Mouse (Mus musculus) right cerebral cortex, postnatal 10 days (tissue): Measurements from ENCODE around the gene Uspl1.

Experiments
- DNase-seq, 2 experiments: peaks; one replicate each; pipeline ENCODE4 v3.0.0; 2021; ENCODE audit warnings: low spot score in 2 of 2

Gene Uspl1

DNA sequence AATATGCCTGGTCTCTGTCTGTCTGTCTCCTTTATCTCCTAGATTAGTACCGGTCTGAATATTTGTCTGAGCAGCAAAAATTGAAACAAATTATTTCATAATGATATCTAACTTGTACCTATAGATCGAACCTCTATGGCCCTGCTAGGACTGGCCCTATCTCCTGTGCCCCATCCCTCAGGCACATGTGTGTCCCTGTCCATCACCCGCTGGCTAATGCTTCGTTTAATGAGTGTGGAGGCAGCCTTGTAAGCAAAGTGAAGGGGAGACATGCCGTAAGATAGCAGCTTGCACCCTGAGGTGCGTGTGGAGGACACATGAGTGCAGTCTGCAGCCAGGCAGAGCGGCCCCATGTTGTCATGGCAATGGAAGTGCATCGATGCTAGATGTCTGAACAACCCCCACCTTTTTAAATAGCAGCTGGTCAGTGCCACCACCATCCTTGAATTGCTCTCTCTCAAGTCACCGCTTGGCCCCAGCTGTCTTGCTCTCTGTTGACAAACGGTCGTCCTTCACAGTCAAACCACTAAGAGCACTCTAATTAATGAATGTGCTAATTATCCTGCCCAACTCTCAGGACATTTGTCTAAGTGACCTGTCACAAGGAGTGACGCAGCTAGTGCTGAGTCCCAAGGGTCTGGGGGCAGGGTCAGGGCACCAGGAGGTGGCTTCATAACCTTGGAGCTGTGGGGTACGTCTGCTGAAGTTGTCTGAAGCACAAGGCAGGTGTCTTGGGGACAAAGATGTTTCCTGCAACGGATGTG, 73.5 kb downstream of the Uspl1 start:
- peak; percentile 39 to 68 for DNase-seq

- DNase-seq: no peak
Measured at GRCm38 (mm10) chr5:149259093-149259492, 74.9 kb downstream of the Uspl1 start.

DNA sequence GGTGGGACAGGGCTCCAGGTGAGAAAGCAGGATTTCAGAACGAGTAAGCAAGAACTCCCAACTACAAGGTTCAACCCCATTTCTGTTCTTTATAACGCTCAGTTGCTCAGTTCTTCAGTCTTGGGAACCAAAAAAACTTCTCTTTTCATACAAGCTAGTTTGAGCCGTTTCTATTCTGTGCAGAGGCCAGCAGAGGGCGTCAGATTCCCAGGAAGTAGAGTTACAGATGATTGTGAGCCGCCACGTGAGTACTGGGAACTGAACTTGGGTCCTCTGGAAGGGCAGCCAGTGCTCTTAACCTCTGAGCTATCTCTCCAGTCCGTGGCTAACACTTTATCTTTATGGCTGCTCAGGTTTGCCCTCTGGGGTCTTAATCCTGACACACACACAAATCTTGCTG, 77.3 kb downstream of the Uspl1 start:
- DNase-seq: no peak

- DNase-seq: no peak
Measured at GRCm38 (mm10) chr5:149261866-149262265, 77.7 kb downstream of the Uspl1 start.

DNA sequence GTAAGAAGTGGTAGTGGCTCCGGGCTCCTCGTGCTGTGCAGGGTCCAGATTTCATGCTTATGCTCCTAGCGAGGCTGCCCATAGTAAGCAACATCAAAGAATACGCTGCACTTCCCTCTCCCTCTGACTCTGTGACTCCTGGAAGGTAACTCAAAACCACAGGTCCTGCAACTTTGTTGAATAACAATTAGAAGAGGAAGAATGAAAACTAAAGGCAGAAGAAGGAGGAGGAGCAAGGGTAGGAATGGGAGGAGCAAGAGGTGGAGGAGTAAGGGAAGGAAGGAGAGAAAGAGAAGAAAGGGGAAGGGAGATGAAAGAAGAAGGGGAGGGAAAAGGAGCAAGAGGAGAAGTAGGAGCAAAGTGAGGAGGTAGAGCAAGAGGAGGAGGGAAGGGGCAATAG, 80.3 kb downstream of the Uspl1 start, which contains the start of gene Alox5ap:
Gene Alox5ap (plus strand): TSS at position 363 of the 400 bp plus-strand sequence.
- DNase-seq: no peak

DNA sequence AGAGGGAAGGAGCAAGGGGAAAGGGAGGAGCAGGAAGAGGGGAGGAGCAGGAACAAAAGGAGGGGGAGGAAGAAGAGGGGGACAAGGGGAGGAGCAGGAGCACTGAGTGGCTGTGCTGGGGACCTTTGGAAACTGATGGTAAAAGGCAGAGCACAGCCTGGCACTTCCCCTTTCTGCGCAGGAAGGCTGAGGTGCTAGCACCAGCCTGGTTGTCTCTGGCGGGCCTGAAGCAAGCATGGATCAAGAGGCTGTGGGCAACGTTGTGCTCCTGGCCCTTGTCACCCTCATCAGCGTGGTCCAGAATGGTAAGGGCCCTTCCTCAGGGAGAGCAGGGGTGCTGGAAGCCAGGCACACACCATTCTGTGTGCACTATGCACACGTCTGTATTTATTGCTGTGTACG, 80.7 kb downstream of the Uspl1 start:
- DNase-seq: no peak
